Mouse (Mus musculus): ENCODE measurements at regions not wholly inside any gene's neighbourhood (a gene's known extent, or its start where the extent isn't known, plus 50 kb on each side); places are given as distances from the start of the nearest gene placed in this dataset.

DNA sequence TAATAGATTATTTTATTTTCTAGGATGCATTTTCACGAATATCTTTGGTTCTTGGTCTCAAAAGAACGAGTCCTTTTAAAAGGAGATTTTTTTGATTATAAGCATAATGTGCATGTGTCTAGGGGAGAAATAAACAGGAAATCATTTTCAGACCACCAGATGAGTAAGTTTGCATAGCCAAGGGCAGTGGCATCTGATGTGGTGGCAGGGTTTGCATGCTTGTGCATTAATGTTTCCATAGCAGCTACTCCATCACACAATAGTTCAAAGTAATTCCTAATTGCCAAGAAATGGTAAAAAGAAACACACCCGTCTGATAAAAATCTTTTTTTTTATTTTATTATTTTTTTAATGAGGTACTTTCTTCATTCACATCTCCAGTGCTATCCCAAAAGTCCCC is 182.3 kb downstream of the Gnai1 start:
- TF ChIP-seq EP300 (IDR thresholded peaks at IDR 0.05) (no peak), CTCF (IDR thresholded peaks at IDR 0.05) (no peak)
- ATAC-seq = no peak
- Histone ChIP-seq H3K27me3 (replicated peaks; ENCODE audit: insufficient read depth, low read length) (no peaks in the 10 kb centered on the region), H3K27ac (ENCODE audit: low read length) (no peak overlapping the region), H3K36me3 (ENCODE audit: insufficient read depth, low read length) (no peaks in the 10 kb centered on the region), H3K9ac (replicated peaks; ENCODE audit: low read depth) (no peak overlapping the region), H3K9me3 (ENCODE audit: low read length) (no peaks in the 10 kb centered on the region), H3K4me1 (ENCODE audit: insufficient read depth, low read depth, low read length) (no peaks in the 10 kb centered on the region), H3K4me2 (replicated peaks; ENCODE audit: low read depth, low read length) (no peak overlapping the region), H3K4me3 (ENCODE audit: low read depth, low read length) (no peak overlapping the region)
- 54% methylated on average over 3 of the region's 3 CpGs for WGBS
- no peak for DNase-seq (ENCODE audit: low spot score)

DNA sequence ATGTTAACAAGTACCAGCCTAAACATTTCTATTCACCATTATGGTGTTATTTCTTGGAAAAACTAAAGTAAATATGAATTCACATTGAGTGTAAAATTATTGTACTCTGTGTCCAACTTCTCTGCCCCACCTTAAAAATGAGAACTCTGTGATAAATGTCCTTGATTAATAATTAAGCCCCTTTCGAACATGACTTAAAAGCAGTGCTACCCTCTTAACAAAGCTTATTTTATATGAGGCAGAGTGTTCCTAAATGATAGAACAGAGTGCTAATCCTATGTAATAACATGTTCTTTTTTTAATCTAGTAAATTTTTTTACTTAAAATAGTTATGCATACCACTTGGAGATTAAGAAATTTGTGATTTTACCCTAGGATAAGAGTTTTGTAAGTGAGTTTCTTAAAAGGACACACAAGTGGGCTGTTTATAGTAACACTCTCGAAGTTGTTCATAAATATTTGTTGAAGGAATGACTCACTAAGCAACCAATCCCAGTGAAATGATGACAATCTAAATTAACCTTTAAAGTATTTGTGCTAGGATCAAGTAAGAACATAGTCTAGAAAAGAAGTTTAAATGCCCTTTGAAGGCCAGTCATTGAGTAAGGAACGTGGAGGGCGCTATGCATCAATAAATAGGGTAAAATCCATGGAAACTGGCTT is 148.6 kb downstream of the Gnai1 start:
- Histone ChIP-seq H3K9me3 (ENCODE audit: low read length) (no peaks in the 10 kb centered on the region), H3K36me3 (ENCODE audit: insufficient read depth, low read length) (no peaks in the 10 kb centered on the region), H3K4me2 (replicated peaks; ENCODE audit: low read depth, low read length) (no peak overlapping the region), H3K4me3 (ENCODE audit: low read depth, low read length) (no peak overlapping the region), H3K27ac (ENCODE audit: low read length) (no peak overlapping the region), H3K9ac (replicated peaks; ENCODE audit: low read depth) (no peak overlapping the region), H3K27me3 (replicated peaks; ENCODE audit: insufficient read depth, low read length) (no peaks in the 10 kb centered on the region), H3K4me1 (ENCODE audit: insufficient read depth, low read depth, low read length) (no peaks in the 10 kb centered on the region)
- ATAC-seq (peak; percentile 48), DNase-seq (ENCODE audit: low spot score) (peak; percentile 51)
- TF ChIP-seq EP300 (IDR thresholded peaks at IDR 0.05) (peak; percentile 35), CTCF (IDR thresholded peaks at IDR 0.05) (no peak)
- 52% methylated on average over 4 of the region's 4 CpGs for WGBS

Data from lung, postnatal 0 days (tissue).